Mouse (Mus musculus) cerebellum, adult 2 months (tissue): Measurements from ENCODE around the gene Gm10491.

Experiments used
- CTCF ChIP-seq: fragments of 200-500 bp; IDR thresholded peaks from 2 replicates; pipeline ENCODE4 v1.5.1; 2011; ENCODE audit warnings: low read depth, mild to moderate bottlenecking, control low read depth, low read length, moderate library complexity, borderline replicate concordance; ENCODE audit not compliant: insufficient read depth
- POLR2A ChIP-seq: fragments of 200-500 bp; IDR thresholded peaks from 2 replicates; pipeline ENCODE4 v1.6.1; 2011; ENCODE audit warnings: low read length, control low read depth, borderline replicate concordance; ENCODE audit not compliant: insufficient read depth

- TF ChIP-seq POLR2A: no peak
- no peak for TF ChIP-seq CTCF
Observed at GRCm38 (mm10) chrX:7867141-7867540, 40.5 kb downstream of the Gm10491 start.
